Mouse (Mus musculus): ENCODE data around the gene Sppl2c. TPM values are rescaled to one million over a fixed set of nuclear protein-coding genes. Genes with fewer than 3 reads are reported as not detected.
"Not testable (repeated sequence)": the region's sequence is repeated elsewhere in the genome, so short reads cannot be mapped to it uniquely, and the experiment has no call there.

Sppl2c gene
- total RNA-seq, 2 experiments from 2014 or later, result not detected

DNA sequence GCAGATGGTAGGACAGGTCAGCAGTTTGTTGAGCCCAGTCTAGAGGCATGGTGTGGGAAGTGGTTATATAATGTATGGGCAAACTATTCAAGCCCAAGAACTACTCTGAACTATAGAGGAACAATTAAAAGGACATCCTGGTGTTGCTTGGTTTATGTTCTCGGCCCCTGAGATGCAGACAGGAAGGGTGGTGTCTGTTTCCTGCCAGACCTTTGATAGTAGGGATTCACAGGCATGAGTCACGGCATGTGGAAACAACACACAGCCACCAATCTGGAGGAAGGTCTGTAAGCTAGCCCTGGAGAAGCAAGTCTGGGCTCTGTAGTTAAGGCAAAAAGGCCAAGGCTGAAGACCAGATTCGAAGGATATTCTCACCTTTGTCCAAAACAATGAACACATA lies 17.1 kb downstream of the Sppl2c start:
- H3K27ac ChIP-seq, result no peak overlapping the region
- intact Hi-C loops (cut with DNase I), result no loop called here
- H3K4me3 ChIP-seq, result no peak overlapping the region
- DNase-seq (ENCODE audit: extremely low spot score in 1 of 2, low spot score in 2 of 2), result no peak
- TF ChIP-seq CTCF (IDR thresholded peaks at IDR 0.05), result no peak

DNA sequence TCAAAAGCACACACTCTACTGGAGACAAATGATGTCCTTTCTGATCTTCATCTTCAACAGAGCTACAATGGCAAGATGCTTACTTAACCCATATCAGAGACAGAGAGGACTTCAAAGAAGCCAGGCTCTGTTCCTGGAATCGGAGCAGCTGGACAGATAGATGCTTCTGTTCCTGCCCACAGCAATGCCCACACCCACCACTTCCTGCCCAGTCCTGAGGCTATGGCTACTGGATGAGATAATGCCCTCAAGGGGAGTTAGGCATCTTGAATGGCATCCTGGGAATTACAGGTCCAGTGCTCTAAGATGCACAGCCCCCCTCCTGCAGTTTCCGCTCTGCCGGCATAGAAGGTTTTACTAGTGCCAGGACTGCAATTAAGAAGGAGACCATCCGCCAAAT lies 20.4 kb downstream of the Sppl2c start:
- H3K27ac ChIP-seq, result no peak overlapping the region
- intact Hi-C loops (cut with DNase I), result no loop called here
- no peak overlapping the region for H3K4me3 ChIP-seq
- no peak for TF ChIP-seq CTCF (IDR thresholded peaks at IDR 0.05)
- DNase-seq (ENCODE audit: extremely low spot score in 1 of 2, low spot score in 2 of 2), result no peak

DNA sequence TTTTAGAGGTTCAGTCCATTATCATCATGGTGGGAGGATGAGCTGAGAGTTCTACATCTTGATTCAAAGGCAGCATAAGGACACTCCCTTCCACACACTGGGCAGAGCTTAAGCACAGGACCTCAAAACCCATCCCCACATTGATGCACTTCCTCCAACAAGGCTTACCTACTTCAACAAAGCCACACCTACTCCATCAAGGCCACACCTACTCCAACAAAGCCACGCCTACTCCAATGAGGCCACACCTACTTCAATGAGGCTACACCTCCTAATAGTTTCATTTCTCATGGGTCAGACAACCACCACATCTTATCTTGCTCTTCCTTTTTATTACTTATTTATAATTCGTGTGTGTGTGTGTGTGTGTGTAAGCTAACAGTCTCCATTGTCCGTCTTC lies 22.9 kb downstream of the Sppl2c start:
- intact Hi-C loops (cut with DNase I), result no loop called here
- no peak overlapping the region for H3K4me3 ChIP-seq
- no peak overlapping the region for H3K27ac ChIP-seq
- no peak for TF ChIP-seq CTCF (IDR thresholded peaks at IDR 0.05)
- DNase-seq (ENCODE audit: extremely low spot score in 1 of 2, low spot score in 2 of 2), result no peak

DNA sequence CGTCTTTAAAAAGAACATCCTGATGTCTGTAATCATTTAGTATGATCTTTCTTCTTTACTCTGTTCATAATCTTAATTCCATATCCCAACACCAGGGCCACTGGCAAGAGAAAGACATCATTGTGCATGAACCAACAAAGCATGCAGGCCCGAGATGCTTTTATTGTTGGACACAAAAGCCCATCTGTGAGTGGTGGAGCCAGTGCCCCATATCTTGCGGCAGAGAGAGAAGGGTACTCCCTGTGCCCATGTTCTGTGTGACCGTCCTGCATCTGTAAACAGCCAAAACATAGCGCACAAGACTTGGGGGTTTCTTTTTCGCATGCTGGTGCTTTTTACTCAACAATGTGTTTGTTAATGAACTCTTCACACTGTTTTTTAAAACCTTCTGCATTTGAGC lies 25.1 kb downstream of the Sppl2c start:
- Histone ChIP-seq H3K4me3 (no peak overlapping the region), H3K27ac (peak overlapping the region; percentile 40; the same call in 1 of the 2 replicates)
- intact Hi-C loops (cut with DNase I), result no loop called here
- no peak; the same call in 1 of the 2 replicates for TF ChIP-seq CTCF (IDR thresholded peaks at IDR 0.05)
- no peak for DNase-seq (ENCODE audit: extremely low spot score in 1 of 2, low spot score in 2 of 2)

DNA sequence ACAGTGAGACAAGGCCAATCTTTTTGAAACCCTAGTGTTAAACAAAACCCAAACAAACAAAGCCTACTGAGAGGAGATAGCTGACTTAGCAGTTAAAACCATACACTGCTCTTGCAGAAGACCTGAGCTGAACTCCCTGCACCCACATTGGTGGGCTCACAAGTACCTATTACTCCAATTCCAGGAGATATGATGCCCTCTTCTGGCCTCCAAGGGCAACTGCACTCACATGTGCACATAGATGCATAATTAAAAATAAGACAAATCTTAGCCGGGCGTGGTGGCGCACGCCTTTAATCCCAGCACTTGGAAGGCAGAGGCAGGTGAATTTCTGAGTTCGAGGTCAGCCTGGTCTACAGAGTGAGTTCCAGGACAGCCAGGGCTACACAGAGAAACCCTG lies 28.0 kb downstream of the Sppl2c start:
- intact Hi-C loops (cut with DNase I); H3K27ac ChIP-seq; DNase-seq (ENCODE audit: extremely low spot score in 1 of 2, low spot score in 2 of 2); H3K4me3 ChIP-seq: not testable (repeated sequence)

DNA sequence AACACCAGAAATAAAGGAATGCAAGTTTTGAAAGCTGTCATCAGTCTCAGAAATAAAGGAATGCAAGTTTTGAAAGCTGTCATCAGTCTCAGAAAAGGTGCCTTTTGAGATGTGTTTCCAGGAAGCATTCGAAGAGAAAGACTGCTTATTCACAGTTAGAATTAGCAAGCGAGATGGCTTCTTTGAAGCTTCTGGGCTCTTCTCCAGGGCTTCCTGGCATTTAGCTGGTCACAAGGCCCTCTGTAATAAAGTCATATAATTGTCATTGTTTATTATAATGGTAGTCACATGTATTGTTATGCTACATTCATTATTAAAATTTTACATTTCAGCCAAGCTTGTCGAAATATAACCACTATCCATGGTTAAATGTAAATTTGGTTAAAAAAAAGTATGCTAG lies 31.9 kb downstream of the Sppl2c start:
- no peak for TF ChIP-seq CTCF (IDR thresholded peaks at IDR 0.05)
- Histone ChIP-seq H3K27ac (no peak overlapping the region), H3K4me3 (no peak overlapping the region)
- intact Hi-C loops (cut with DNase I), result no loop called here
- DNase-seq (ENCODE audit: extremely low spot score in 1 of 2, low spot score in 2 of 2), result no peak

DNA sequence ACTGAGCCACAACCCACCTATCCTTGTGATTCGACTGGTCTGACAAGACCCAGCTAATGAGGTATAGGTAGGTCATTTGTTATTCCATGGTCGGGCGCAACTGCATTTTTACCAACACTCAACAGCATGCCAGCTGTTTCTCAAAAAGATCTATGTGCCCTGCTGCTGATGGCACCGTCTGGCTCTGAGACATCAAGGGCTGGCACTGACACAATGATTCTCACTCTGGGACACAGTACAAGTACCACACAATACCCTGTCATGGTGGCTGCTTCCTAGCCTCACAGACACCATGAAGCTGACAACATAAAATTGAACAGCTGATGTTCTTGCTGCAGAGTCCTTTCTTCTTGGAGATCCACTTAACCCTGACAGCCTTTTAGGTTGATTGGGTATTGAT lies 34.2 kb downstream of the Sppl2c start:
- H3K27ac ChIP-seq, result peak overlapping the region; percentile 47; the same call in 1 of the 2 replicates
- DNase-seq (ENCODE audit: extremely low spot score in 1 of 2, low spot score in 2 of 2), result no peak
- TF ChIP-seq CTCF (IDR thresholded peaks at IDR 0.05), result no peak
- no peak overlapping the region for H3K4me3 ChIP-seq
- intact Hi-C loops (cut with DNase I), result no loop called here

DNA sequence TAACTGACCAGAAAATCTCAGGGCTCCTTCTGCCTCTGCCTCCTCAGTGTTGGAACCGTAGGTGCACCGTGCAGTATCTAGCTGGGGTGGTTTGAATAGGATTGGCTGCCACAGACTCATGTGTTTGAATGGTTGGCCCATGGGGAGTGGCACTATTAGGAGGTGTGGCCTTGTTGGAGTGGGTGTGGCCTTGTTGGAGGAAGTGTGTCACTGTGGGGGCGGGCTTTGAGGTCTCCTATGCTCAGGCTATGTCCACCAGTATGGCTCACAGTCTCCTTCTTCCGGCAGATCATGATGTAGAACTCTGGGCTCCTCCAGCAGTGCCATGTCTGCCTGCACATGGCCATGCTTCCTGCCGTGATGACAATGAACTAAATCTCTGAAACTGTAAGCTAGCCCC lies 35.6 kb downstream of the Sppl2c start:
- DNase-seq (ENCODE audit: extremely low spot score in 1 of 2, low spot score in 2 of 2), result no peak
- Histone ChIP-seq H3K27ac (no peak overlapping the region), H3K4me3 (no peak overlapping the region)
- TF ChIP-seq CTCF (IDR thresholded peaks at IDR 0.05), result no peak
- intact Hi-C loops (cut with DNase I), result no loop called here

DNA sequence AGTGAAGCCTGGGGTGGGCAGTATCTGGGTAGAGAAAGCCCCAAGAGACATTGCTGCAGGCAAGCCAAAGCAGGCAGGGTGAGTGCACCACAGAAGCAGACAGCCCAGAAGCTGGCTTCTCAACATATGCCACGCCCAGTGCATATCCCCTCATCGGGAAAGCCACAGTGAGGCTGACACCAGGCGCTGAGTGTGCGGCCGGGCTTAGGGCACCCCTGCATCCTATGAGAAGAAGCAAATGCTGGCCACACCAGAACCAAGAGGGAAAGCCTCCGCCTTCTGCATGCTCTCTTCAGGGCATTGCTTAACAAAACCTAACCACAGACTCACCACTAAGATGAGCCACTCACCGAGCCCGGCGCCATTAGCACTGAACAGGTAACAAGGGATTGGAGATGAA lies 37.2 kb downstream of the Sppl2c start:
- no peak for DNase-seq (ENCODE audit: extremely low spot score in 1 of 2, low spot score in 2 of 2)
- no peak overlapping the region for H3K4me3 ChIP-seq
- no peak for TF ChIP-seq CTCF (IDR thresholded peaks at IDR 0.05)
- H3K27ac ChIP-seq, result no peak overlapping the region
- intact Hi-C loops (cut with DNase I), result no loop called here

DNA sequence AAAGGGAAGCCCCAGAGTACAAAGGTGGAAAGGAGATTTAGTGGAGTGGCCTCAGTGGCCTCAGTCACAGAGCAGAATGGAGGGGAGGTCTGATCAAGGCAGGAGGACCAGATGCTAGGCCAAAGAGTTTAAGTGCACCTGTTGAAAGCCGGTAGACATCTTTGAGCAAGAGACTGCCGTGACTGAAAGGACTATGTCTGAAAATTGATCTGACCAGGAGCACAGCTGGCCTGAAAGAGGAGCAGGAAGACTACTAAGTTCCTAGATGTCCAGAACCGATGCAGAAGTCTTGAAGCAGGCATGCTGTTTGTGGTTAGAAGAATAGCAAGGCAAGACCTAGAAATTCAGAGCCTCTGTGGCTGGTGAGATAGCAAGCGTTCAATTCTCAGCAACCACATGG lies 43.3 kb downstream of the Sppl2c start:
- no peak overlapping the region for H3K27ac ChIP-seq
- TF ChIP-seq CTCF (IDR thresholded peaks at IDR 0.05), result peak; percentile 10; the same call in 1 of the 2 replicates
- DNase-seq (ENCODE audit: extremely low spot score in 1 of 2, low spot score in 2 of 2), result no peak
- intact Hi-C loops (cut with DNase I), result no loop called here
- no peak overlapping the region for H3K4me3 ChIP-seq

DNA sequence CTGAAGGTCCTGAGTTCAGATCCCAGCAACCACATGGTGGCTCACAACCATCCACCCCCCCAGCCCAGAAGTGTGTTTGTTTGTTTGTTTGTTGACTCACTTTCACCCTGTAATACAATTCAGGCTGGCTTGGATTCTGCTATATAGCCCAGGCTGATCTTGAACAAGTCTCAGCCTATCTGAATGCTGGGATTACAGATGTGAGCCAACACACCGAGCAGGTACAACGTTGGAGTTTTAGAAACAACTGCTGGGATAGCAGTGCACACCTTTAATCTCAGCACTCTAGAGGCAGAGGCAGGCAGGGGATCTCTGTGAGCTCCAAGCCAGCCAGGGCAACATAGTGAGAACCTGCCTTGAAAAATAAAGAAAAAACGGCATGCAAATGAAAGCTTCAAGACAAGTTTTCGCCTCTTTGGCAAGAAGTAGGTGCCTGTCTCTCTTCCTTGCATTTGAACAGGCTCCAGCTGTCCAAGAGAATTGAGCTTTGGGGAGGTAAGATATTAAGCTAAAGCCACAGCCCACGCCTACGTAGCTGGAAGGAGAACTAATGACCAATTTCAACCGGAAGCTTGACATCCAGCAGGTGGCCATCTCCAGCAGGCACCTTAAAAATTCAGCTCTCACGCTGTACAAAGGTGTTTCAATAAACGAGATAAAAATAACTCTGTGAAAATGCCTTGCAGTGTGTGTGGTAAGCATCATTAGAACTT lies 44.1 kb downstream of the Sppl2c start:
- peak; percentile 14 for TF ChIP-seq CTCF (IDR thresholded peaks at IDR 0.05)
- Histone ChIP-seq H3K27ac (peak overlapping the region; percentile 95), H3K4me3 (peak overlapping the region; percentile 92)
- no peak for DNase-seq (ENCODE audit: extremely low spot score in 1 of 2, low spot score in 2 of 2)
- intact Hi-C loops (cut with DNase I), result loop anchor here (2.0 to 10.0 kb wide), 2 partner anchors 49 to 215 kb away; no protein-coding TSS in a partner anchor

DNA sequence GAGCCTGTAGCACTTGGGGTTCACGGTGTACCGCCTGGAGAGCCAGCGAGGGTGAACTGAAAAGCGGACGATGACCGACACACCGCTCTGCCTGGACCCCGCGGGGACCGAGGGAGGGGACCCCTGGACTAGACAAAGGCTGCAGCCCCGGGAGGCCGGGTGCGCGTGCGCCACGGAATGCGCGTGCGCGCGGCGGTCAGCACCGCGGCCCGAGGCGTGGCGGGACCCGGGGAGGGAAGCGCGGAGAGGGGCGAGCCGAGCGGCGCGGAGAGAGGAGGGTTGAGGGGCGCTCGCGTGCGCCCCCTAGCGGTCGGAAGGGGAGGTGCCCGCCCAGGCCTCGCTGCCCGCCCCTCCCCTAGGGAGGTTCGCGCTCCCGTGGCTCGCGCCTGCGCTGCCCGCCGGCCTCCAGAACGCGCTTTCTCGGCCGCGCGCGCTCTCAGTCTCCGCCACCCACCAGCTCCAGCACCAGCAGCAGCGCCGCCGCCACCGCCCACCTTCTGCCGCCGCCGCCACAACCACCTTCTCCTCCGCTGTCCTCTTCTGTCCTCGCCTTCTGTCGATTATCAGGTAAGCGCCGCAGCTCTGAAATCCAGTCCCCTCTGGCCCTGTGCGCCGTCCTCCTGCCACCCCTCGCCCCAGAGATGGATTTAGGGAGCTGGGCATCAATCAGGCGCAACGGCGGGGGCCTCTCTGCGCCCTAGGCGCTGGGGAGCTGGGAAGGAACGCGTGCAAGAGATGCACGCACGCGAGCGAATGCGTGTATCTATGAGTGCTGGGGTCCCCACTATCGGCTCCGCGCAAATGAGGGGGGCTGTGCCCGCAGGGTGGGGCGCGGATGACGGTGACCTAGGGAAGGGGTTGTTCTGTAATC lies 45.1 kb downstream of the Sppl2c start, which contains the start of gene Mapt:
Gene Mapt (plus strand): TSS at position 350 of the 871 bp plus-strand sequence.
- intact Hi-C loops (cut with DNase I), result loop anchor here (1.0 to 10.0 kb wide), 3 partner anchors 48 to 214 kb away; no protein-coding TSS in a partner anchor
- Histone ChIP-seq H3K4me3 (peak within 1 kb of the TSS; percentile 92), H3K27ac (peak within 1 kb of the TSS; percentile 99)
- peak; percentile 92 to 94 for DNase-seq (ENCODE audit: extremely low spot score in 1 of 2, low spot score in 2 of 2)
- no peak; the same call in none of the 2 replicates for TF ChIP-seq CTCF (IDR thresholded peaks at IDR 0.05)

Data from left cerebral cortex, adult 2 months (tissue).